Mouse (Mus musculus) brain, embryonic 14.5 days (tissue): ENCODE measurements around the gene Ntan1.

Source experiments
- CTCF ChIP-seq: fragments of 200-500 bp; IDR thresholded peaks from 2 replicates; pipeline ENCODE4 v1.5.1; 2012; ENCODE audit warnings: inconsistent platforms, mild to moderate bottlenecking, moderate library complexity, borderline replicate concordance; ENCODE audit not compliant: insufficient read depth, insufficient read length; ENCODE audit errors: extremely low read depth
- POLR2A ChIP-seq: fragments of 200-500 bp; IDR thresholded peaks from 2 replicates; pipeline ENCODE4 v1.6.1; 2012; ENCODE audit warnings: mild to moderate bottlenecking, inconsistent platforms, borderline replicate concordance; ENCODE audit not compliant: poor library complexity, insufficient read depth, insufficient read length, severe bottlenecking; ENCODE audit errors: extremely low read depth

GRCm38 (mm10) chr16:13785932-13786331 is 32.7 kb upstream of the Ntan1 start:
- no peak for TF ChIP-seq POLR2A
- no peak for TF ChIP-seq CTCF
